Mouse (Mus musculus) kidney, adult 18-20 months (tissue): ENCODE measurements around the gene Zbtb16.

Experiments
- DNase-seq: peaks from one replicate; pipeline ENCODE4 v3.0.0; 2021

Zbtb16 gene

DNA sequence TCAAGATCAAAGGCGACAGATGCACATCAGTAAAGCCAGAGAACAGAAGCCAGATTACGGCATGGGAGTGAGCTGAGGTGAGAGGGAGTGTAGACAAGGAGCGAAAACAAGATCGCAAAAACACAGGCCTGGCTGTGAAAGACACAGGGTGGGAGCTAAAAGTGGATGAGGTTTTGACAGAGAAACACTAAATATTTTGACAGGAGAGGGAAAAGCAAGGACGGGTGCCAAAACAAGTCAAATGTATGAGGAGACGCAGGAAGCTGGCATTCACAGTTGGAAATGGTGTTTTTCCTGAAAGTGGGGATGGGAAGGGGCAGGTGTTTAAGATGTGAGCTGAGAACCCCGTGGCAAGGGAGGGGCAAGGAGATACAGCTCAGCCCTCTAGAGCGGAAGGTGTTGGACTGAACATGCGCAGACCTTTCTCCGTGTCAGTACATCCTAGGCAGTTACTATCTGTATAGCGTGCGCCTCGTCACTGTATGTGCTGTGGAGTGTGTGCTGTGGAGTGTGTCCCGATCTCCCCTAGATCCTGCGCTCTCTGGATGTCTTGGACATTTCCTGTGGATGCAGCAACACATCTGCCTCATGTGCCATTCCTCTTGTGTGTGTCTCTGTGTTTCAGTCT, 197.7 kb downstream of the Zbtb16 start:
- peak; percentile 2 for DNase-seq

- peak; percentile 1 for DNase-seq
These were observed 198.9 kb downstream of the Zbtb16 start for GRCm38 (mm10) chr9:48637161-48637560.

- DNase-seq: peak; percentile 1
These were observed 200.3 kb downstream of the Zbtb16 start for GRCm38 (mm10) chr9:48635576-48636350.

DNA sequence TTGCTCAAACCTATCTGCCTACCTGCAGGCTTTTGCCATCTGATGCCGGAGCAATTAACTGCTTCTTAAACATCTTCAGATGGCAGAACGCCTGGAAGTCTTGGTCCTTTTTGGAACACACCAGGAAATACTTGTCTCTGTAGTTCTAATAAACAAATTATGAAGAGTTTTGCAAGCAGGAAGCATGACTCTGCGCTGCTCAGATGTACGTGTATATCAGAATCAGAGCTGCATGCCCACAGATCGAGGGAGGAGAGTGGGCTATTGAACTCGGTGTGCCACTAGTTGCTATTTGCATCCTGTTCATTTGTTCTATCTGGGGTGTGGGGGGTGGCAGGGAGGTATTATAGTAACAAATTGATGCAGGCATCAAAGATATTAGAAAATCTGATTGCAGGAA, 202.9 kb downstream of the Zbtb16 start:
- no peak for DNase-seq

- no peak for DNase-seq
These were observed 216.8 kb downstream of the Zbtb16 start for GRCm38 (mm10) chr9:48619268-48619667.

DNA sequence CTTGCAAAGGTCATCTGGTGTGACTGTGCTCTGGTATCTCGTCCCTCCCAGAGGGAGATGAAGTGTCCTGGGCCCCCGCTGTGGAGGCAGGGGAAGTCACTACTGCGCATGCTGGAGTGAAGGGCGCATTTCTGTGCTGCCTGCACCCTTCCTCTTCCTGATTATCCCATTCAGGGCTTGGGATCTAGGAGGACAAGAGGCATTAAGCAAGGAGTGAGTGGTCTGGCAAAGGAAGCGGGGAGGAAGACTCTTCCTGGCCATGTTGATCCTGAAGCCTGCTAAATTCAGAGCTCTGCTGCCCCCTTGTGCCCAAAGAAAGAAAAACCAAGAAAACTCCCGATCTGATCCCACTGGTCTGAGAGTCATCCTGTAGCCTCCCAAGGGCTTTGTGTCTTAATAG, 217.4 kb downstream of the Zbtb16 start:
- peak; percentile 55 for DNase-seq

DNA sequence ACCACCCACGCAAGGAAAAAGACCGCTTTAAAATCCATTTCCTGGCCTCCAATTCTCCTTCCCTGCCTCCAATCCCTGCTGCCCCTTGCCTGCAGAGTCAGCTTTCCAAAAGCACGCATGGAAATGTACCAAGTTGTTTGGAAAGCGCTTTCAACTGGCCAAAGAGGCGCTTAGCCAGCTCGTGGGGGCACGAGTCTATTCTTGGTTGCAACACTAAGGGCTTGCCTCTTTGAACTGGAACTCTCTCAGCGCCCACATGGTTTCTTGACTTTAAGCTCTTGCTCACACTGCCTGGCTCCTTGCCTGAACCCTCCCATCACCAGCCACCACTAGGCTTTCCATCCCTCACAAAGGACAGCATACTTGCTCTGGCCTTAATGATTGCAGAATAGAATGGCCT, 217.9 kb downstream of the Zbtb16 start:
- peak; percentile 19 for DNase-seq

- no peak for DNase-seq
These were observed 218.5 kb downstream of the Zbtb16 start for GRCm38 (mm10) chr9:48617511-48618010.

GRCm38 (mm10) chr9:48613221-48613620, 222.8 kb downstream of the Zbtb16 start:
- DNase-seq: no peak

- peak; percentile 11 for DNase-seq
These were observed 223.5 kb downstream of the Zbtb16 start for GRCm38 (mm10) chr9:48612542-48612941.

- no peak for DNase-seq
These were observed 225.0 kb downstream of the Zbtb16 start for GRCm38 (mm10) chr9:48611032-48611431.

DNA sequence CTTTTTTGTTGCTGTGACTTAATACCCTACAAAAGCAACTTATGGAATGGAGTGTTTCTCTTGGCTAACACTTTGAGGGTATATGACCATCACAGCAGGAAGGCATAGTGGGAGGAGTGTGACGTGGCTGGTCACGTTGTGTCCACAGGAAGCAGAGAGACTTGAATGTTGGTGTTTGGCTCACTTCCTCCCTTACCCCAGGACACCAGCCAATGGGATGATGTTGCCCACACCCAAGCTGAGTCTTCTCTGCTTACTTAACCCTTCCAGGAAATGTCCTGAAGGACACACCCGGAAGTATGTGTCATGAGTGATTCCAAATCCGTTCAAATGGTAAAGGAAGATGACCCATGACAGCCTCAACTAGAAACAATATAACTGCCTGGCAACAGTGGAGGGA, 226.3 kb downstream of the Zbtb16 start:
- DNase-seq: no peak

DNA sequence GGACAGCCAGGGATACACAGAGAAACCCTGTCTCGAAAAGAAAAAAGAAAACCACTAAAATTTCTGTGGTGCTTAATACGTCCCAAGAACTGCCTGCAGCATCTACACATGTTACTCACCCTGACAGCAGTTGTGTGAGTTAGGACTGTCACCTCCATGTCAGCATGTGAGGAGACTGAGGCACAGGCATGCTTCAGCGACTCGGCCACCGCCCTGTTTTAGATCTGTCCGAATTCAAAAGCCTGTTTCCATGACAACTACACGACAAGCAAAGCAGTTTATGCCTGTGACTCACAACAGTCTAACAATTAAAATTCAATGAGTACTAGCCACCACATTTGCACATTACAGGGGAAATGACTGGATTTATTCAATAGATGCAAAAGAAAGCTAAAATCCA, 228.6 kb downstream of the Zbtb16 start:
- no peak for DNase-seq

GRCm38 (mm10) chr9:48606171-48606570, 229.9 kb downstream of the Zbtb16 start:
- DNase-seq: no peak

DNA sequence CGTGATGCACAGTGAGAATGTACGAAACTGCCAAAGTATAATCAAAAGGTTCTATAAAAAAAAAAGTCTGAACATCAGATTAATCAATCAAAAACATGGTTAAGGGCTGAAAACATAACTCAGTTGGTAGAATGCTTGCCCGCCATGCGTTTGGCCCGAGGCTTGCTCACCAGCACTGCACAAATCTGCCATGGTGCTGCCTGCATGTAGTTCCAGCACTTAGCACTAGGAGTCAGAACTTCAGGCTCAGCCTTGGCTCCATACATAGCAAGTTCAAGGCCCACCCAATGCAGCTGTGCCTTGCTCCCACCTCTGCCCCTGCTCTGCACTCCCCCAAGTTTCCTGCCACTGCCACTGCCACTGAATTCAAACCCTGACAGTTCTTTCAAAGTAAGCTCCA, 230.3 kb downstream of the Zbtb16 start:
- DNase-seq: no peak

DNA sequence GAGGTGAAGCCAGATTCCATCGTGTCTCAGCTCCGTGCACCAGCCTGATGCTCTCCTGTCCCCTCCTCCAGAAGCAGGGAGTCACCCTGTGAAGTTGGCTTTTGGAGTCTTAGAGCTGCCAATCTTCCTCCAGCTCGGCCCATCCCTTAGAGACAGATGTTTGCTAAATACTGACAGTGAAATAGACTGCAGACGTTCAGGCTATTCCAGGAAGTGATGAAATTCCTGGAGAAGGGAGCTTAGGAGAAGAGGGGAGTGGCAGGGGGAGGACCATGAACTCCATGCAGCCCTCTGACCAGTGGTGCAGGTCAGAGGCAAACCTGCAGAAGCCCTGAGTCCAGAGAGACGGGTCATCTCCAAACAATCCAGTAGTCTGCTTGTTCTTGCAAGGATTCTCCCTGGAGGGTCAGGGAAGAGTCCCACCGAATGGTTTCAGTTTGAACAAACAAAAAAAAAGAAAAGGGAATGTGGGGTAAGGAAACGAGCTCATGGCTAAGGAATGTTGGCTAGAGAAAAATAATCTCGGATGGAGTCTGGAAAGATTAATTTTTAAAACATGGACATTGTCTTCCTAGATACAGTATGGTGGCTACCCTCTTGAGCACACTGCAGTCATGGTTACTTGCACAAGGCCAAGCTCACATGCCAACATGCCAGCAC, 231.0 kb downstream of the Zbtb16 start, which contains the start of gene Nnmt:
TSS of gene Nnmt (minus strand) at position 215 of the 660 bp plus-strand sequence.
- peak; percentile 25 for DNase-seq
